Mouse (Mus musculus) midbrain, postnatal 0 days (tissue): ENCODE measurements at regions not wholly inside any gene's neighbourhood (a gene's known extent, or its start where the extent isn't known, plus 50 kb on each side); places are given as distances from the start of the nearest gene placed in this dataset.

Source experiments
- ATAC-seq: fragments of 200-750 bp; cut with Nextera tagmentation; 2 replicates; pipeline ENCODE4 v1.8.0; 2017; ENCODE audit warnings: moderate number of reproducible peaks, mild to moderate bottlenecking, moderate TSS enrichment, moderate library complexity; ENCODE audit not compliant: low FRiP score
- DNase-seq: peaks from one replicate; pipeline ENCODE4 v3.0.0-alpha.2; 2015; ENCODE audit warnings: low spot score
- H3K27ac ChIP-seq: fragments of 300-500 bp; sonication (generic); 2 replicates; pipeline ENCODE4 v1.5.1; 2014; ENCODE audit warnings: low read depth, mild to moderate bottlenecking, low read length, mixed read lengths
- H3K27me3 ChIP-seq: fragments of 300-500 bp; sonication (generic); 2 replicates; pipeline ENCODE4 v1.6.1; 2014; ENCODE audit warnings: low read length, control low read depth, mixed read lengths; ENCODE audit not compliant: insufficient read depth
- H3K36me3 ChIP-seq: fragments of 300-500 bp; sonication (generic); 2 replicates; pipeline ENCODE4 v1.6.1; 2014; ENCODE audit warnings: low read length, control low read depth, mixed read lengths; ENCODE audit not compliant: insufficient read depth
- H3K4me1 ChIP-seq: fragments of 300-500 bp; sonication (generic); 2 replicates; pipeline ENCODE4 v1.6.1; 2014; ENCODE audit warnings: mild to moderate bottlenecking, control low read depth, antibody characterized with exemption, low read length, mixed read lengths; ENCODE audit not compliant: insufficient read depth
- H3K4me2 ChIP-seq: fragments of 300-500 bp; sonication (generic); 2 replicates; pipeline ENCODE4 v1.6.1; 2014; ENCODE audit warnings: low read depth, mild to moderate bottlenecking, low read length, mixed read lengths; ENCODE audit not compliant: poor library complexity, severe bottlenecking
- H3K4me3 ChIP-seq: fragments of 300-500 bp; sonication (generic); 2 replicates; pipeline ENCODE4 v1.5.1; 2014; ENCODE audit warnings: low read depth, mild to moderate bottlenecking, low read length, moderate library complexity
- H3K9ac ChIP-seq: fragments of 300-500 bp; sonication (generic); replicated peaks from 2 replicates; pipeline ENCODE4 v1.6.1; 2014; ENCODE audit warnings: mild to moderate bottlenecking, low read length, moderate library complexity, mixed read lengths; ENCODE audit not compliant: poor library complexity, severe bottlenecking
- H3K9me3 ChIP-seq: fragments of 300-500 bp; sonication (generic); 2 replicates; pipeline ENCODE4 v1.6.1; 2016; ENCODE audit warnings: low read length, control low read depth
- CTCF ChIP-seq: IDR thresholded peaks from 2 replicates; pipeline ENCODE4 v1.5.1; 2016; ENCODE audit warnings: antibody characterized with exemption, mild to moderate bottlenecking
- WGBS: fragments of 180-500 bp; shearing (Covaris S2); extraction: QIAGEN DNeasy Blood & Tissue Kit; methylation state at CpG from one replicate; pipeline ENCODE4 v1.1.7; 2014; 5-methylcytosine and 5-hydroxymethylcytosine counted together

DNA sequence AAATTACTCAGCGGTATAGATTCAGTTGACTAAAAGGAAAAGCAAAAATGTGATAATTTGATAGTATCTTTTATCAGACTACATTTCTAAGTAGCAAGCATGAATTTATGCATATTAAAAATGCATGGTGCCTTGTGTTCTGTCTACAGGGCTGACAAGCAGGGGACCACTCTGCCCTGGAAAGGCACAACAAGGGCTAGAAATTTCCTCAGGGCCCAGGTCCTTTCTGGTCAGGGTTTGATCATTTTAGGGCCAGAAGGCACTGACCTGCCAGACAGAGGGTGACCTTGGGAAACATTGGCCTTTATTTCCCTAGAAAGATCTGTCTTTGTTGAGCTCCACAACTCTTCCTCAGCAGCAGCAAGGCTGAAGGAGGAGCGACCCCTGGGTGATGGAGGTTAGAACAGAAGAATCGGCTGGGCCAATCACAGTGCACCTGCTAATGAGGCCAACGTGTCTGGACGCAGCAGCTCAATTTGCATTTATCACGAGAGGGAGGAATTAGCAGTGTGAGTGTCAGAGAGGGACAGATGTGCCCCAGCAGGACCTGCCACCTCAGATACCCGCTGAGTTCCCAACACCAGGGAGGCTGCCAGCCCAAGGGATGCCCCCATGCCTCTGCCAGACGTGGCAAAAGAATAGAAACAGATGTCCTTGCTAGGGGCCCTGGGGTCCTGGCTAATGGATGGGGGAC is 297.0 kb upstream of the Pou3f3 start:
- no peak for TF ChIP-seq CTCF
- ATAC-seq = no peak
- no peak overlapping the region for H3K9ac ChIP-seq
- 25% methylated on average over 8 of the region's 8 CpGs for WGBS
- no peaks in the 10 kb centered on the region for H3K9me3 ChIP-seq
- no peak overlapping the region for H3K4me3 ChIP-seq
- no peak for DNase-seq
- H3K4me2 ChIP-seq = no peak overlapping the region
- H3K27ac ChIP-seq = no peak overlapping the region
- H3K36me3 ChIP-seq = no peaks in the 10 kb centered on the region
- no peaks in the 10 kb centered on the region for H3K27me3 ChIP-seq
- H3K4me1 ChIP-seq = no peaks in the 10 kb centered on the region

- H3K4me2 ChIP-seq = no peak overlapping the region
- H3K27me3 ChIP-seq = no peaks in the 10 kb centered on the region
- TF ChIP-seq CTCF = no peak
- no peaks in the 10 kb centered on the region; the same call in 1 of the 2 replicates for H3K4me1 ChIP-seq
- no peak for ATAC-seq
- H3K9ac ChIP-seq = no peak overlapping the region
- H3K9me3 ChIP-seq = no peaks in the 10 kb centered on the region
- no peak for DNase-seq
- no peak overlapping the region for H3K4me3 ChIP-seq
- no peaks in the 10 kb centered on the region for H3K36me3 ChIP-seq
- WGBS = 74% methylated on average over 21 of the region's 21 CpGs
- no peak overlapping the region for H3K27ac ChIP-seq
Measured at GRCm38 (mm10) chr1:42415817-42416538, 279.6 kb upstream of the Pou3f3 start.

- Histone ChIP-seq H3K9ac (no peak overlapping the region), H3K27ac (no peak overlapping the region), H3K4me2 (no peak overlapping the region)
Measured at GRCm38 (mm10) chr1:42416539-42417218, 278.9 kb upstream of the Pou3f3 start.

GRCm38 (mm10) chr1:42417815-42418214 is 277.8 kb upstream of the Pou3f3 start:
- TF ChIP-seq CTCF = no peak
- ATAC-seq (no peak), DNase-seq (no peak)
- H3K4me3 ChIP-seq = no peak overlapping the region
- H3K36me3 ChIP-seq = no peaks in the 10 kb centered on the region
- no peak overlapping the region for H3K9ac ChIP-seq
- H3K27ac ChIP-seq = no peak overlapping the region
- no peaks in the 10 kb centered on the region; the same call in 1 of the 2 replicates for H3K4me1 ChIP-seq
- no peak overlapping the region for H3K4me2 ChIP-seq
- H3K9me3 ChIP-seq = no peaks in the 10 kb centered on the region
- WGBS = 50% methylated on average over 4 of the region's 4 CpGs
- no peaks in the 10 kb centered on the region for H3K27me3 ChIP-seq

More at GRCm38 (mm10) chr1:42416539-42417218, 278.9 kb upstream of the Pou3f3 start:
- no peaks in the 10 kb centered on the region for H3K9me3 ChIP-seq
- no peak for DNase-seq
- no peaks in the 10 kb centered on the region for H3K27me3 ChIP-seq
- WGBS = 71% methylated on average over 8 of the region's 8 CpGs
- H3K36me3 ChIP-seq = no peaks in the 10 kb centered on the region
- H3K4me3 ChIP-seq = no peak overlapping the region
- ATAC-seq = no peak
- H3K4me1 ChIP-seq = no peaks in the 10 kb centered on the region; the same call in 1 of the 2 replicates
- TF ChIP-seq CTCF = no peak

- no peaks in the 10 kb centered on the region for H3K36me3 ChIP-seq
- no peak overlapping the region for H3K9ac ChIP-seq
- no peak for TF ChIP-seq CTCF
- 76% methylated on average over 1 of the region's 1 CpGs for WGBS
- ATAC-seq (no peak), DNase-seq (no peak)
- H3K27ac ChIP-seq = no peak overlapping the region
- no peaks in the 10 kb centered on the region; the same call in 1 of the 2 replicates for H3K4me1 ChIP-seq
- no peak overlapping the region for H3K4me2 ChIP-seq
- H3K9me3 ChIP-seq = no peaks in the 10 kb centered on the region
- no peaks in the 10 kb centered on the region for H3K27me3 ChIP-seq
- H3K4me3 ChIP-seq = no peak overlapping the region
Measured at GRCm38 (mm10) chr1:42418233-42418632, 277.3 kb upstream of the Pou3f3 start.
